Mouse (Mus musculus) heart, adult 18-20 months (tissue): ENCODE measurements around the gene Pou2f3. TPM values are rescaled to one million over a fixed set of nuclear protein-coding genes. Genes with fewer than 3 reads are reported as not detected.

Experiments
- DNase-seq, 2 experiments: peaks; one replicate each; pipeline ENCODE4 v3.0.0; 2021 to 2022; ENCODE audit warnings: mixed read lengths in 1 of 2
- total RNA-seq, 2 experiments: library from RNA; stranded (reverse); gene quantifications; 2 replicates each; pipeline ENCODE4 v1.2.3; 2021

Gene Pou2f3
- total RNA-seq, 2 experiments from 2014 or later: 0.10 TPM; not detected in 1

DNA sequence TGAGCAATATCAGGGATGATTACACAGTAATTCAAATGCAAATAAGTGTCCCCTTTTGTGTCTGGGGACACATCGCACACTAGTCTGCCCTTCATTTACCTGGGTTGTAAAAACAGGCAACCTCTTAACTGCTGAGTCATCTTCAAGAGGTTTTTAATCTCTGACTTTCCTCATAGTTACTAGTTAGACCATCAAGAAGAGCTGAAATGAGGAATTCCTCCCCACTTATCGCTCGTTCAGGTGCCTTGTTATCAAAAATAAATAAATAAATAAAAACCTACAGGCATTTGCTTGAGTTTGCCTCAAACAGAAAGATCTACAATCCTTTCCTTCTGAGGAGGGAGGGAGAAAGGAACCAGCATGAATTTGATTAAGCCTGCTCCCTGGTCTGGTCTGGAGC is 101.4 kb downstream of the Pou2f3 start:
- no peak for DNase-seq

- DNase-seq: no peak
Measured at GRCm38 (mm10) chr9:43108081-43108480, 102.1 kb downstream of the Pou2f3 start.

- peak in 1 of 2 experiments; percentile 55 for DNase-seq
Measured at GRCm38 (mm10) chr9:43107555-43107954, 102.6 kb downstream of the Pou2f3 start.

DNA sequence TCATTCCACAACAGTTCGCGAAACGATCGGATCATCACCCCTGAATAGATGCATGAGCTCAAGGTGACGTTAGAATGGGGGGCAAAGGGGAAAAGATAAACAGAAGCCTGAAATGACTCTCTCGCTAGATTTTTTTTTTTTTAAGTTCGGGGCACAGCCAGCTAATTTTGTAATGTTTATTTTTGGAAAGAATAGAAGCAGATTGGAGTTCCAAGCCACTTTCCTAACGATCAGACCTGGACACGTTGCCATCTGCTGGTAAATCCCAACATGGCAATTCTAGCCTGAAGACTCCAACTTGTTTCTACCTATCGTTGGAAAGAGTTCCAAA is 103.0 kb downstream of the Pou2f3 start, which contains the start of gene Arhgef12:
Gene Arhgef12, minus strand, starts transcription at position 53 of the 331 bp plus-strand sequence.
- peak; percentile 87 to 88 for DNase-seq

DNA sequence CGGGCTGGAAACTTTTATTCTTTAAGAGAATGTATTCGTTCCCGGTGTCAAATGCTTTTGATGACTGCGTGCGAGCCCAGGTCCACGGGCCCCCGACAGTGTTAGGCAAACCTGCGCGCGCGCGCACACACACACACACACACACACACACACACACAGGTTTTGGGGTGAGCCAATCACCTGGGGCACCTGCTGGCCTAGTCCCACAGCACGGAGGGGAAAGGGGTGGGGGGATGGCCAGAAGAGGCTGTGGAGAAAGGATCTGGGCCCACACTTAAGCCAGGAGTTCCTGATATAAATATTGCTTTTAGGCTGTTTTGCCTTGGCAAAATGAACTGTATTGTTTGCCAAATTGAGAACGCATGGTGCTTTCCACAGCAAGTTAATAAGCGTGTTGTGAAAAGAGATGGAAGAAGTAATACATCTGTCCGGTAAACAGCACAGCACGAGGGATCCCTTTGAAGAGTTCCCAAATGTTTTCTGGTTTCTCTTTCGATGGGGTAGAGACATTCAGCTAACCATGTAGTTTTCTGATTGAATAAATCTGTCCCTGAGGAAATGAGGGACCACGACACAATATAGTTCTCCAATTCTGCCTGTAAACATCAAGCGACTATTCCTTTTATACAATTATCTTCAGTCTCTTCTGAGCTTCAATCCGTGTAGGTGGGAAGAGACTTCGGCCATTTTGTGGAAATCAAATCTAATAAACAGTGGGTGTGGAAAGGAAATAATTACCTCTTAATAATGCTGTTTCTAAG is 103.6 kb downstream of the Pou2f3 start:
- no peak for DNase-seq

- peak; percentile 96 to 97 for DNase-seq
Measured at GRCm38 (mm10) chr9:43105664-43106361, 104.4 kb downstream of the Pou2f3 start.

DNA sequence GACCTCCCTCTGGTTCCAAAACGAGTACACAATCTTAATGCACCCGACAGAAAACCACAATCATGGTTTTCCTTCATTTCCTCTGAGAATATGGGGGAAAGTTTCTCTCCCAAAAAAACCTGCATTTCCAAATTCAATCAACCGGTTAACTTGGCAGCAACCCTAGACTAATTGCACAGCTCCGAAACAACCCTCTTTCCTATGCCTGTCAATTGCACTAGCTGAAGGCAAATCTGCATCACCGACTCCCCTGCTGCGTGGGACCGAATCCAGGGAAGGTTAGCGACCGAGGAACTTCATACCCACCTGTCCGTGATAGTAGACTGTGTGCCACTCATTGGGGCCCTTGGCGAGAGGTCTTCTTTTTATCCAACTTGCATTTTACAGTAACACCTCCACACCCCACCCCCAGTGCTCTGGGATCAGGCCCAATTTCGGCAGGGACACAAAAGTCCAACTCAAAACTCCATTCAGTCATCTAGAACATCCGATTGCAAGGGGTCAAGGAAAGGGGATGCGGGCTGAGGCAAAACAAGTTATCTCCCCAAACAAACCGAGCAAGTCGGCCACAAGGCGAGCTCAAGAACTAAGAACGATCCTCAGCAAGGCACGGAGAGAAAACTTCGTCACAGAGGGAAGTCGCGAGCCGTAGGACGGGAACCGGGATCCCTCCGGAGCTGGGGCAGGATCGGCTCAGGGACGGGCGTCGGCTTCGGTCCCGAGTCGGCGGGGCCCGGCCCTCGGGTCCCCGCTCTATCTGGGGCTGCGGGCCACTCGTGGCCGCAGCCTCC is 105.1 kb downstream of the Pou2f3 start:
- DNase-seq: peak; percentile 54 to 80

DNA sequence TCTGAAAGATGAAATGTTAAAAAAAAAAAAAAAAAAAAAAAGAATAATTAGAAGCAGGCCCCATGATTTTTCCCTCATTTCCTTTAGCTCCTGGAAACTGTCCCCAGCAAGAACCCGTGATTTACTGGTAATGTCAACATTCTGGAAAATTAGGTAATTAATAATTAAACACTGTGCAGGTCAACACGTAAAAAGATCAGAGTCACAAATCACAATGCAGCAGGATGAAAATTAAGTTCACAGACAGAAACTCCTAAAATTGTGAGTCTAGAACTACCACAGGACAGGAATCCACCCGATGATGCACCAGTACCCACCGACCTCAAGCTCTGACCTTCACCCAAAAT is 105.7 kb downstream of the Pou2f3 start:
- DNase-seq: no peak

- peak in 1 of 2 experiments; percentile 36 for DNase-seq
Measured at GRCm38 (mm10) chr9:43103675-43104299, 106.4 kb downstream of the Pou2f3 start.

DNA sequence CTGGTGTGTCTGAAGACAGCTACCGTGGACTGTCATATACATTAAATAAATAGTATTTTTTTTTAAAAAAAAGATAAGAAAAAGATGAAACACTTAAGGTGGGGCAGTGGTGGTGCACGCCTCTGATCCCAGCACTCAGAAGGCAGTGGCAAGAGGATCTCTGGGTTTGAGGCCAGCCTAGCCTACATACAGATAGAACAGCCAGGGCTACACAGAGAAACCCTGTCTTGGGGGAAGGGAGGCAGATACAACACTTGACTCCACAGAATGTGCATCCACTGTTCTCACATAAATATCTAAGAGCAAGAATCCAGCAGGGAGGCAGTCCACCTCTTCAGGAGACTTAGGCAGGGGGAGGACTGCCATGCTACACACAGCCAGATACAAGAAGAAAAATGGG is 107.2 kb downstream of the Pou2f3 start:
- DNase-seq: peak in 1 of 2 experiments; percentile 25

GRCm38 (mm10) chr9:43101936-43102595 is 108.1 kb downstream of the Pou2f3 start:
- DNase-seq: peak; percentile 65 to 70

DNA sequence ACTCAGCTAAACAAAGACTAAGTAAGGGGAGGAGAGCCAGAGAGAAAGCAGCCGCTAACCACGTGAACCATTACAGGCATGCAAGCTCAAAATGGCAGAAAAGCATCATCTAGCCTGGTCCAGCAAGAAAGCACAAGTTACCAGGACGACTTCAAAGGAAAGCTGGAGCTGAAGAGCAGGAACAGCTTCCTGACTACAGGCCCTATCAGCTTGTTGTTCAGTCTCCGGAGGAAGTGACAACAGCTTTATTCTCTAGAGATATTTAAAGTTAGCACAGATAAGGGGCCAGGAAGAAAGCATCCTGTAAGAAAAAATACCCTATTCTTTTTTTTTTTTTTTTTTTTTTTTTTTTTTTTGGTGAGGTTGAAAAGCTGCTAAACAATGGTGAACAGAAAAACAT is 111.2 kb downstream of the Pou2f3 start:
- DNase-seq: peak in 1 of 2 experiments; percentile 56

GRCm38 (mm10) chr9:43097801-43098557 is 112.2 kb downstream of the Pou2f3 start:
- no peak for DNase-seq

GRCm38 (mm10) chr9:43096337-43096736 is 113.8 kb downstream of the Pou2f3 start:
- no peak for DNase-seq

GRCm38 (mm10) chr9:43094828-43095227 is 115.3 kb downstream of the Pou2f3 start:
- DNase-seq: no peak

DNA sequence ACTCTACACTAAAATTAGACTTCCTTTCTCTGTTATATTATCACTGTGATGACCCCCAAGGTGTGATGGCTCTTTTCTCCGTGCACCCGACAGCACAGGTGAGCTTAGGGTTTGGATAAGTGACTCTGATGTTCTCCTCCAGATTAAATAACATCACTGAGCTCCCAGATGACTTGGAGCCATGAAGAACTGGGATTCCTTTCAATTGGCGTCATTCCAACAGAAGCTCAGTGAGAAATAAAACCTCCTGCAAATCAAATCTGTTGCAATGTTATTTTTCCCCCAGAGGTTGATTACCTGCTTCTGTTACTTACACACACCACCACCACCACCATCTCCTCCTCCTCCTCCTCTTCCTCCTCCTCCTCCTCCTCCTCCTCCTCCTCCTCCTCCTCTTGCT is 116.4 kb downstream of the Pou2f3 start:
- DNase-seq: peak; percentile 59 to 69

DNA sequence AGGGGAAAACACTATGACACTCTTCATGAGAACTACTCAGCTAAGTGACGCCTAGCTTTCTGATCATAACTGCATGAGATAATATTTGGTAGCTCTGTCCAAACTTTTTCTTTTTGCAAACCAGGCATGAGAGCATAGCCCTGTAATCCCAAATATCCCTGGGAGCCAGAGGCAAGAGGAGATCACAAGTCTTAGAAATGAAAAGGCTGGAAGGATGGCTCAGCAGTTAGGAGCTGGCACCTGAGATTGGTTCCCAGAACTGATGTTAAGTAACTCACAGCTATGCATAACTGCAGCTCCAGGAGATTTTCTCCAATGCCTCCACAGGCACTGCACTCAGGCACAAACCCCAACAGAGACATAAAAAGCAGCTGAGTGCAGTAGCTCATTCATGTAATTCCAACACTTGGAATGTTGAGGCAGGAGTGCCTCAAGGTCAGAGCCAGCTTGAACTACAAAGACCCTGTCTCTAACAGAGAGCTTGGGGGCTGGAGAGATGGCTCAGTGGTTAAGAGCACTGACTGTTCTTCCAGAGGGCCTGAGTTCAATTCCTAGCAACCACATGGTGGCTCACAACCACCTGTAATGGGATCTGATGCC is 124.4 kb downstream of the Pou2f3 start:
- no peak for DNase-seq

DNA sequence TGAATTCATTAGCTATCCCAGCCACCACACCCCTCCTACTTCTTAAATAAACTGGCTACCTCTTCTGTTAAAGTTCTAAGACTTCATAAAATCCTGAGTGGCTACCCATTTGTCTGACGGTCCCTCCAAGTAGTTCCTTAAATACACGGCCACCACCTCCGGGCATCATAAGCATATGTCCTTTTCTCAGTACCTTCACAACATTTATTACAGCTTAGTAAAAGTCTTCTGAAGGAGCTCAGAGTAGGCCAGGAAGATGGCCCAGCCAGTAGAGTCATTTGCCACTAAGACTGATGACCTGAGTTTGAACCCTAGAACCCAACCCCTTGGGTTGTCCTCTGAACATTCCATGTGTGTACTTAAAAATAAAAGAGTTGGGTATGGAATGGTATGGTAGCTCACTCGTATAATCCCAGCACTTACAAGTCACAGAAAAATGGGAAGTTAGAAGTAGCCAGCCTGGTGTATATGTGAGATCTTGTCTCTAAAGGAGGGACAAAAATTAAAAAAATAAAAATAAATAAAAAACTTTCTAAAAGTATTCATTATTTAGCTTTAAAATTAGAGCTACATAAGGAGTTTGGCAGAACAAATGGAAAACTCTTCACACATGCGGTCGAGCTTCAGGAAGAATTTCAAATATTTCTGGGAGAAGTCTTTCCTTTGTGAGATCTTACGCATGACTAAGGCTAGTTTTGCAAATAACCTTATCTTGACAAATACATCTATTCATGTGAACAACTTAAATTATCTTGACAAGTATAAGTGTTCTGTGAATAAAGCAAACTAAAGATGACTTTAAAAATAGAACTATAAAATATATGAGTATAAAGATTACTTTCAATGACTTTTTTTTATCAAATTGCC is 125.4 kb downstream of the Pou2f3 start:
- DNase-seq: no peak

DNA sequence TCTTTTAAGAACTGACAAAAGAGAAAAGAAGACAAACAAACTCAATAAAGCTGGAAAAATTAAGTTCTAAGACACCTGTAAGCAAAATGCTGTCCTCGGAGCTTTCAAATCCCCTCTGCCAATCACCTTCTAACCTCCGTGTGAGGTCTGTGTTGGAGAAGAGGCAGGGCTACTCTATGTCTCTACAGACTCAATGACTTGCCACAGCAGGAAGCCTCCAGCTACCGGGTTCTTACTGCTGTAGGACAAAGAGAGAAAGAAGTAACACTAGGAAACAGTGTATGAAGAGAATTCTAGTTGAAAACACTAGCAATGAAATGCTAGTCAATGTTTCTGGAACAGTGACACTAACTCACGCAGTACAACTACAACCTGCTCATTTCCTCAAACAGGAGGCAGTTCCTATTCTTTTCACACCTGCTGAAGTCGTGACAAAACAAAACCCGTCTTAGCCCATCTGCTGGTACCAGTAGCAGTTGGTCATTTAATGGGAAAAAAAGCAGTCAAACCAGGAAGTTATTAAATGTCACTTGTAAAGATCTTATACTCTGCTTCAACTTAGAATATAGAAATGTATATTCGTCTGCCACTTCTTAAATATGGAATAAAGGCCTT is 126.6 kb downstream of the Pou2f3 start:
- no peak for DNase-seq
